Comparison of ENCODE assay signal across 18 mouse cellular contexts in the genomic region with DNA sequence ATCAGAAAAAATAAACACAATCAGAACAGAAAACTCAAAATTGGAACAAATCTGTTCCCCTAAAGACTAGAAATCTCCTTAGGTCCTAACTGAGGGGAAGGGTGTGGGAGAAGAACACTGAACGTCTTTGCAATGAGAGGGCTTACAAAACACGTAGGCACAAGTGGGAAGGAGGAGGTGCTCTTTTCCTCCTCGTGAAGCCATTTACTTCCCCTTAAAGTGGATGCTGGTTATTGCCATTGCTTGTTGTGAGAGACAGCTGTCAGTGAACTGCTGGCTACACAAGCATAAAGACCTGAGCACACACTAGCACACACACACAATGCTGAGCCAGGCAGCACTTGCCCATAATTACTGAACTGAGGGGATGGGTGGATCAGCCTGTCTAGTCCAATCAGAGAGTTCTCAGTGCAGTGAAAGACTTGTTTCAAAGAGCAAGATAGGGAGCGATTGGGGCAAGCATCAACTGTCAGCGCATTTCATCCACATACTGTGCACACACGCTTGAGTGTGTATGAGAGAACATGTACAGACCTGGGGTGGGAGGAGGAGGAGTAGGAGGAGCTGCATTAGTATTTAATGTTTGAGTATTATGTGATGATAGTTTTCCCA.
DNase-seq lines count a peak whose midpoint lies in the region; ATAC-seq and TF ChIP-seq lines count a peak whose summit lies in the region.
"Had no signal": no experiment of that assay in that cellular context is flagged by ENCODE, and none has a peak within 500 bp of the region (broad histone marks: within the 10 kb centered on the region; RNA-seq: fewer than 3 reads in every experiment).

No protein-coding gene starts in this region.

- H3K27ac ChIP-seq in heart, embryonic 12.5 days (ENCODE audit: poor library complexity, severe bottlenecking): peak overlapping the region; percentile 44
- no peak overlapping the region for H3K27ac ChIP-seq in embryonic facial prominence, embryonic 14.5 days (replicated peaks; ENCODE audit: low read depth, low read length)
- 0 out of 2 replicates have a peak overlapping the region, but pooled peaks have one; percentile 29 for H3K27ac ChIP-seq in forebrain, postnatal 0 days (ENCODE audit: low read depth, low read length)
- H3K27ac ChIP-seq in midbrain, embryonic 15.5 days: 0 out of 2 replicates have a peak overlapping the region, but pooled peaks have one; percentile 3
- no peak overlapping the region for H3K27ac ChIP-seq in intestine, embryonic 16.5 days (ENCODE audit: low read length)
- H3K27ac ChIP-seq: limb, embryonic 10.5 days; liver, embryonic 15.5 days; macrophage had no signal

- intact Hi-C loops in left cerebral cortex, postnatal 14 days (cut with DNase I): no loop called here

- no peak for TF ChIP-seq CTCF in forebrain, postnatal 0 days (IDR thresholded peaks at IDR 0.05; ENCODE audit: low read depth)

- H3K4me1 ChIP-seq in heart, embryonic 12.5 days (replicated peaks): peaks cover 10% of the 10 kb centered on the region
- 0 out of 2 replicates have a peak, but pooled peaks cover 3% of the 10 kb centered on the region for H3K4me1 ChIP-seq in embryonic facial prominence, embryonic 14.5 days (ENCODE audit: control insufficient read depth, insufficient read depth, low read length)
- H3K4me1 ChIP-seq in forebrain, postnatal 0 days (ENCODE audit: insufficient read depth): peaks cover 6% of the 10 kb centered on the region; the same call in 1 of the 2 replicates
- H3K4me1 ChIP-seq in midbrain, embryonic 15.5 days: peaks cover 14% of the 10 kb centered on the region
- no peaks in the 10 kb centered on the region for H3K4me1 ChIP-seq in intestine, embryonic 16.5 days (ENCODE audit: control insufficient read depth, insufficient read depth, low read length)
- H3K4me1 ChIP-seq: limb, embryonic 10.5 days; liver, embryonic 15.5 days had no signal

- H3K36me3 ChIP-seq in heart, embryonic 12.5 days: no peaks in the 10 kb centered on the region
- H3K36me3 ChIP-seq in embryonic facial prominence, embryonic 14.5 days (ENCODE audit: control insufficient read depth, insufficient read depth, low read length): no peaks in the 10 kb centered on the region
- no peaks in the 10 kb centered on the region for H3K36me3 ChIP-seq in forebrain, postnatal 0 days (ENCODE audit: insufficient read depth)
- H3K36me3 ChIP-seq in midbrain, embryonic 15.5 days (replicated peaks): no peaks in the 10 kb centered on the region
- no peaks in the 10 kb centered on the region for H3K36me3 ChIP-seq in intestine, embryonic 16.5 days (ENCODE audit: control insufficient read depth, insufficient read depth, low read length)
- H3K36me3 ChIP-seq: limb, embryonic 10.5 days; liver, embryonic 15.5 days had no signal

- WGBS in heart, embryonic 12.5 days: 52% methylated on average over 6 of the region's 6 CpGs
- 56% methylated on average over 6 of the region's 6 CpGs for WGBS in embryonic facial prominence, embryonic 14.5 days
- WGBS in forebrain, postnatal 0 days: 27% methylated on average over 6 of the region's 6 CpGs
- 50% methylated on average over 6 of the region's 6 CpGs for WGBS in midbrain, embryonic 15.5 days
- WGBS in intestine, embryonic 16.5 days: 67% methylated on average over 6 of the region's 6 CpGs

- H3K4me2 ChIP-seq in heart, embryonic 12.5 days: no peak overlapping the region
- no peak overlapping the region for H3K4me2 ChIP-seq in embryonic facial prominence, embryonic 14.5 days (ENCODE audit: low read depth, low read length)
- no peak overlapping the region for H3K4me2 ChIP-seq in forebrain, postnatal 0 days (ENCODE audit: low read depth)
- no peak overlapping the region for H3K4me2 ChIP-seq in midbrain, embryonic 15.5 days
- no peak overlapping the region for H3K4me2 ChIP-seq in intestine, embryonic 16.5 days (ENCODE audit: low read depth, low read length)
- H3K4me2 ChIP-seq: liver, embryonic 15.5 days had no signal

- ATAC-seq in heart, embryonic 12.5 days (ENCODE audit: insufficient number of reproducible peaks, low FRiP score): no peak
- ATAC-seq in embryonic facial prominence, embryonic 14.5 days (ENCODE audit: low read depth): peak; percentile 42; the same call in 1 of the 2 replicates
- peak; percentile 34 for ATAC-seq in forebrain, postnatal 0 days
- ATAC-seq in midbrain, embryonic 15.5 days (replicated peaks): peak; percentile 56
- ATAC-seq in intestine, embryonic 16.5 days: no peak

- H3K4me3 ChIP-seq in heart, embryonic 12.5 days: no peak overlapping the region
- no peak overlapping the region for H3K4me3 ChIP-seq in embryonic facial prominence, embryonic 14.5 days (ENCODE audit: low read depth, low read length)
- H3K4me3 ChIP-seq in forebrain, postnatal 0 days (ENCODE audit: low read depth, low read length): no peak overlapping the region
- H3K4me3 ChIP-seq in midbrain, embryonic 15.5 days: no peak overlapping the region
- H3K4me3 ChIP-seq in intestine, embryonic 16.5 days (ENCODE audit: low read length): no peak overlapping the region
- H3K4me3 ChIP-seq: limb, embryonic 10.5 days; liver, embryonic 15.5 days had no signal

- H3K9ac ChIP-seq in heart, embryonic 12.5 days: no peak overlapping the region
- no peak overlapping the region for H3K9ac ChIP-seq in embryonic facial prominence, embryonic 14.5 days (ENCODE audit: low read depth, low read length)
- no peak overlapping the region for H3K9ac ChIP-seq in forebrain, postnatal 0 days
- H3K9ac ChIP-seq in midbrain, embryonic 15.5 days: no peak overlapping the region
- no peak overlapping the region for H3K9ac ChIP-seq in intestine, embryonic 16.5 days (ENCODE audit: low read depth, low read length)
- H3K9ac ChIP-seq: liver, embryonic 15.5 days had no signal

- no peaks in the 10 kb centered on the region for H3K27me3 ChIP-seq in heart, embryonic 12.5 days (replicated peaks)
- H3K27me3 ChIP-seq in embryonic facial prominence, embryonic 14.5 days (replicated peaks; ENCODE audit: control insufficient read depth, insufficient read depth, low read length): no peaks in the 10 kb centered on the region
- H3K27me3 ChIP-seq in forebrain, postnatal 0 days (ENCODE audit: insufficient read depth, low read length): no peaks in the 10 kb centered on the region
- no peaks in the 10 kb centered on the region for H3K27me3 ChIP-seq in midbrain, embryonic 15.5 days (replicated peaks)
- H3K27me3 ChIP-seq in intestine, embryonic 16.5 days (replicated peaks; ENCODE audit: control insufficient read depth, insufficient read depth, low read length): no peaks in the 10 kb centered on the region
- H3K27me3 ChIP-seq: liver, embryonic 15.5 days had no signal

- H3K9me3 ChIP-seq in heart, embryonic 12.5 days (replicated peaks): no peaks in the 10 kb centered on the region
- no peaks in the 10 kb centered on the region for H3K9me3 ChIP-seq in embryonic facial prominence, embryonic 14.5 days (ENCODE audit: control insufficient read depth, low read length)
- no peaks in the 10 kb centered on the region for H3K9me3 ChIP-seq in forebrain, postnatal 0 days (ENCODE audit: low read length)
- no peaks in the 10 kb centered on the region for H3K9me3 ChIP-seq in midbrain, embryonic 15.5 days
- no peaks in the 10 kb centered on the region for H3K9me3 ChIP-seq in intestine, embryonic 16.5 days (ENCODE audit: control insufficient read depth, low read length)
- H3K9me3 ChIP-seq: limb, embryonic 10.5 days; liver, embryonic 15.5 days had no signal

- no peak for DNase-seq in heart, adult 9 months (ENCODE audit: low spot score in 2 of 2)
- DNase-seq in embryonic facial prominence, embryonic 14.5 days (ENCODE audit: low spot score): peak; percentile 14
- DNase-seq in forebrain, postnatal 0 days: peak; percentile 9
- no peak for DNase-seq in left cerebral cortex, postnatal 14 days (ENCODE audit: low spot score in 2 of 2)
- no peak for DNase-seq in gastrocnemius, postnatal 25 days
- DNase-seq: adrenal gland, postnatal 25 days; B cell, adult 2 months; gastrocnemius, postnatal 14 days; kidney, adult 9 months; layer of hippocampus, adult 9-11 months; right cerebral cortex, postnatal 14 days; thymus, adult 18-20 months had no signal

Comparison
In these comparisons a context has a peak if more than half of its experiments do, and no peak if none do; other contexts are left out.
1. ATAC-seq: peak in embryonic facial prominence, embryonic 14.5 days (single experiment), forebrain, postnatal 0 days (single experiment) and midbrain, embryonic 15.5 days (single experiment); none in heart, embryonic 12.5 days (single experiment) and intestine, embryonic 16.5 days (single experiment).
2. H3K27ac ChIP-seq: peak in heart, embryonic 12.5 days (single experiment), forebrain, postnatal 0 days (single experiment) and midbrain, embryonic 15.5 days (single experiment); none in embryonic facial prominence, embryonic 14.5 days (single experiment) and intestine, embryonic 16.5 days (single experiment).
3. DNase-seq: peak in embryonic facial prominence, embryonic 14.5 days (single experiment) and forebrain, postnatal 0 days (single experiment); none in heart, adult 9 months (0 of 2), left cerebral cortex, postnatal 14 days (0 of 2) and gastrocnemius, postnatal 25 days (single experiment).